Mouse (Mus musculus) E14TG2a.4 (cell line): ENCODE data around the gene Clasrp.

ENCODE experiments used
- CTCF ChIP-seq: conservative IDR thresholded peaks from 2 replicates; pipeline ENCODE4 v1.5.1; 2014; ENCODE audit warnings: low read length
- POU5F1 ChIP-seq: IDR thresholded peaks from 2 replicates; pipeline ENCODE4 v1.6.1; 2014; ENCODE audit warnings: low read length, borderline replicate concordance

- TF ChIP-seq CTCF (no peak), POU5F1 (no peak)
These were observed 26.3 kb downstream of the Clasrp start for GRCm38 (mm10) chr7:19577877-19578414.
